Mouse (Mus musculus): ENCODE results near the gene Cd300e.

Cd300e gene

DNA sequence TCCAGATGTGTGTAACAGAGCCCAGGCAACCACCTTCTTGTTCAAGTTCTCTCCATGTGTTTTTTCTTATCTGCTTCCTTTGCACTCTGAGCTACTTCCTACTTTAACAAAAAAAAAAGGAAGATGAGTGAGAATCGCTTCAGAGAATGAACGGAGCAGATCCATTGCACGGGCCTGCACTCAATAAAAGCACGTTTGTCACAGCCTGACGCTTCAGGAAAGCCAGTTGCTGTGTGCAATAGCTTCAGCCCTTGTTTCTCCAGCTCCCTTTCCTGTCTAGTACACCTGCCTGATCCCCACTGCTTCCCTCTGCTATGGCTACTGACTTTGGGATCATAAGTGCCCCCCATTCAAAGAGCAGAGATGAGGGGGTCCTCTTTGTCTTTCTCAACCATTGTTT is at the start of gene Cd300e:
Gene Cd300e, minus strand, starts transcription at position 101 of the 400 bp plus-strand sequence.
- no peak for DNase-seq

DNA sequence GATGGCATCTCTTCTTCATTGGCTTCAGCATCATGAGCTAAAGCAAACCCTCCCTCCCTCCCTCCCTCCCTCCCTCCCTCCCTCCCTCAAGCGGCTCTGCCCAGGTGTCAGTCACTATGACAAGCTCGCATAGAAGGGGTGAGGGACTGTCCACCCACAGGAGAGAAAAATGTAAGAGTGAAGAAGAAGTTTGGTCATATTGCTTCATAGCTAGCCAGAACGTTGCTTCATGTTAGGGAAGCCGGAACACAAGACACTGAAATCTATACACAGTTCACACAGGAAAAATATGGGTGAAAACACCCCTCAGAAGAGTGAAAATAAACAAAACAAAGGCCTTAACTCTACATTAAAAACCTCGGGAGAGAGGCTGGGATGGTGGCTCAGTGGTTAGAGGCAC is 48.3 kb upstream of the Cd300e start:
- no peak for DNase-seq

DNA sequence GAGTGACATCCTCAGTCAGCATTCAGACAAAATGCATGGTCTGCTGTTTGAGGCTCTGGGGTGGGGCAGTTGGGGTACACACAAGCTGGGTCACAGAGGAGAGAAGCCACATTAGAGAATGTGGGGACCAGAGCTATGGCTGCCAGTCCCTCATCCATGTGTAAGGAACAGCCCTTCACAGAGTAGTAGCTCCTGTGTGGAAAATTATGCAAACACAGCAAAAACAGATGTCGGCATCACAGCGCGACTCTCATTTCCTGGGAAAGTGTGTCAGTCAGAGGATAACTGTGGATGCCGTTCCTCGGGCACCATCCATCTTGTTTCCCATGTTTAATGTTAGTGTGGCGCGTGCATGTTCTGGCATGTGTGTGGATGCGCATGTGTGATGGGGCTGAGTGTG is 46.2 kb upstream of the Cd300e start:
- no peak for DNase-seq

DNA sequence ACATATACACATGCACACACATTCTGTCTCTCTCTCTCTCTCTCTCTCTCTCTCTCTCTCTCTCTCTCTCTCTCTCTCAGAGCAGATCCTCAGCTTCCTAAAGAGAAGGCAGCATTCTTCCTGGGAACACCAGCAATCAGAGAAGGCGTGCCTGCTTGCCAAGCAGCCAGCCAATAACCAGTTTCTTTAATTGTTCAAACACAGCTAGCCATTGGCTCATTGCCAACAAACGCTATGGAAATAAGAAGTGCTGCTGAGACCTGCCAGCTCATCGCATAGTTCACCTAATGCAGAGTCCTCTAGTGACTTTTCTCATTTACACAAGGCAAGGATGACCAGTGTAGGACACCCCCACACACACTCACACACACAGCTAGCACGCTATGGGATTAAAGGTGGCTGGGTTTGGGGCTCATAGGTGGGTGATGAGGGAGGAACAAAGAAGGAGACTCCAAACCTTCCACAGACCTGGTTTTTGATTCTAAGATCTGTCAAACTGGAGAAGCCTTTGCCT is 45.5 kb upstream of the Cd300e start:
- DNase-seq, result no peak

DNA sequence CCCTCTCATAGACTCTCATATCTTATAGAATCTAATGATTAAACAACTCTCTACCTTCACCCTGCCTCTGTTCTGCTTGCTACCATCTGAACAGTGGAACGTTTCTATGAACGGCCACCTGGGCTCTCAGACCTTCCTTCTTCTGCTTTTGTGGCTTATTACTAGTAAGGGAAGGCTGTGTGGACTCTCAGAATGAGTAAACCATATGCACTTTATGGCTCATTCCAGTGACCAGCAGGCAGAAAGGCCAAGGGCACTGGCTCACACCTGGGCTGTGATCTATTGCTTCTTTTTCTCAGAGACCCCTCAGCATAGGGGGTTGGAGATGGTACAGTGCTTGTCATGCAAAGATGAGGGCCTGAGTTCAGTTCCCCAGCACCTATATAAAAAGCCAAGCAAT is 44.7 kb upstream of the Cd300e start:
- no peak for DNase-seq

DNA sequence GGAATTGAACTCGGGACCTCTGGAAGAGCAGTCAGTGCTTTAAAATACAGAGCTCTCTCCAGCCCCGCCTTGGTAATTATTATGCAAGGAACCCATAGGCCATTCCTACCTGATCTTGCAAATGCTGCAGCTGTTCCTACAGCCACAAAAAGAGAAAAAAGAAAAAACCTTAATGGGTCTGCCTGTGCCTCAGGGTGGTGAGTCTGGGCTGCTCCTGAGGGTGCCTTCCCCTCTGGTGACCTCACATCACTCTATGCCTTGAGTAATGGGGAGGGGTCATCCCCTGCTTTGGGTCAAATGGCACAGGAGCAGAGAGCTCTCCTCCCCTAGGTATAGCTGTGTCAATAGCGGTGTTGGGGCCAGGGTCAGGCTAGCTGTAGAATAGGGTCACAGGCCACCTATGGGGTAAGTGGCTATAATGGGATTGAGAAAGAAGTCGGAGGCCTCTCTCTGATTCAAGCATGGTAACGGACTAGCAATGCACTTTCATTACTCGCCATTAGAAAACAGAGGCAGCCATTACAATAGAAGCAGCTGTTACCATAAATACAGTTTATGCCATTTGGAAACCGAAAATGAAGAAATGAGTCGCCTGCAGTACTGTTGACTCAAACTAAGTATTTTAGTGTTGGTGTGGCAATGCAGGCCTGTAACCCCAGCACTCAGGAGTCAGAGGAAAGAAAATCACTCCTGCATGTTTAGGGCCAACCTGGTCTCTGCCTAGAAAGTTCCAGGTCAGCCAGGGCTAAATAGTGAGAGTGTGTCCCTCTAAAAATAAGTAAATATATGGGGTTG is 43.0 kb upstream of the Cd300e start:
- no peak for DNase-seq

DNA sequence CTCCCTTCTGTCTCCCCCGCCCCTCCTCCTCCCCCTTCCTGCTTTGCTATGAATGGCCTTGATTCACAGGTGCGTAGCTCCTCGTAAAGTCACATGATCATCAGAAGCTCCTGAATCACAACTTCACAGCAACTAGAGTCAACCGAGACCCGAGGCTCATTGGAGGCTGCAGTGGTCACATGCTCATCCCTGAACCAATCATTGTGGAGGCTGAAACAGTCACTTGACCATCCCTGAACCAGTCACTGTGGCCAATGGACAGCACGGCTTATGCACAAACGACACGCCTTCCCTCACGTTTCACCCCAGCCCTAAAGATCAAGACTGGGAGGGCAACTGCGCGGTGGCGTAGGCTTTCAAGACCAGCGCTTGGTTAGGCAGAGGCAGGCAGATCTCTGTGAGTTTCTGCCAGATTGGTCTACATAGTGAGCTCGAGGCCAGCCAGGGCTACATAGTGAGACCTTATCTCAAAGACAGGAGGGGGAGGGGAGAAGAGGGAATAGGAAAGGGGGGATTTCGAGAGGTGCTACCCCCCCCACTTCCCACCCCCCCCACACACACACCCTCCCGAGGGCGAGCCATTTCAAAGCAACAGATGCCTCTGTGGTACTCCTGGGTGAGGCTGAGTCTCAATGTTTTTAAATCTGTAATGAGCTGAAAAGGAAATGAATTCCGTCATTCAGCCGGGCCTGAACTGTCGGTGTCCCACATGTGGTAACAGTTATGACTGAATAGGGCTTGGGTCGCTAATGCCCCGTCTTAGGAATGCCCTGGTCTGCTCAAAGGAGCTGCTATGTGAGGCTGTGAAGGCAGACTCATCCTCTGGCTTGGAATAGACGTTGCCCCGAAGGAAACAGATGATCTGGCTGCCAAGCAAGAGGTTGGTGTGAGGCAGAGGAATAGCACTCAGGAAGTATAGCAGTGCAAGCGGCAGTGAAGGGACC is 41.8 kb upstream of the Cd300e start:
- DNase-seq, result no peak

DNA sequence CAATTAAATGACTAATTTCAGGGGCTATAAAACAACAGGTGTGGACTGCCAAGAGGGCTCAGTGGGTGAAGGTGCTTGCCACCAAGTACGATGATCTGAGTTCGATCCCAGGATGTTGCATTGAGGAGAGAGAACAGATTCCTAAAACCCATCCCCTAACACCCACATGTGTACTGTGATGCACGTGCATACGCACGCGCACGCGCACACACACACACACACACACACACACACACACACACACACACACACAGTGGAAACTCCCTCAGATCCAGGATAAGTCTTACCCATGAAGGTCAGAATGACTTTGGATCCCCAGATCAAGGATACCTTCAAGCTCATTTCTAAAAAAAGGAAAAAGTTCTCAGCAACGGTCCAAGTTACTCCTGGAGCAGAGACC is 40.1 kb upstream of the Cd300e start:
- no peak for DNase-seq

DNA sequence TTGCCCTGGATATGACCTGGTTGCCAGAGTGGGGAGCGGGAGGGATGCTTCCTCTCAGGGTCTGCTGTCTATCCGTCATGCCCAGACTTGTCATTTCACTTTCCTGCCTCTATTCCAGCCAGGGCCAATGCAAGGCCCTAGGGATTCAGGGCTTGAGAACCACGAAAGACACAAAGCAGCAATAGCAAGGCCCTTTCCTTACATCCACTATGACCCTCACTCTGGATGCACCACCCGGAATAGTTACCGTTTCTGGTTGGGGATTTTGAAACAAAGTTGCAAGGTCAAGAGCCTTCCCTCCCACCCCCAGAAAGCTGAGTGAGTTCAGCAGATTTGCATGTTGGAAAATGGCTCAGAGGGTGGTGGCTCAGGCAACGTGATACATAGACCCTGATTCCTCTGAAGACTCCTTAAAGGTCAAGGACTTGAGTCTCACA is 39.7 kb upstream of the Cd300e start:
- DNase-seq, result no peak

DNA sequence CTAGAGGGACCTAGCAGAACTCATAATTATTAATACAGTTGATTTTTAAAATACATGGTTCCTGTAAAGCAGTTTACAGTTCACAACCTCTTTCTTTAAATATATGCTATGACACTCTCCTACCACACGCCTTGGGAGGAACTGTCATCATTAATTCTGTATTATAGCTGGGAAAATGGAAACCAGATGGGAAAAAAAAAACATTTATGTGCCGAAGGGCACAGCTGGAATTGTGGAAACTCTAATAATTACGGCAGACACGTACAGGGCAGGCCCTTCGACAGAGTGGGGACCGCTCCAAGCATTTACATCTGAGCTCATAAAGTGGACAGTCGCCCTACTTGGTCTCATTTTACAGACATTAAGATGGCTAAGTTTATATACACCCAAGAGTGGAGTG is 38.8 kb upstream of the Cd300e start:
- no peak for DNase-seq

DNA sequence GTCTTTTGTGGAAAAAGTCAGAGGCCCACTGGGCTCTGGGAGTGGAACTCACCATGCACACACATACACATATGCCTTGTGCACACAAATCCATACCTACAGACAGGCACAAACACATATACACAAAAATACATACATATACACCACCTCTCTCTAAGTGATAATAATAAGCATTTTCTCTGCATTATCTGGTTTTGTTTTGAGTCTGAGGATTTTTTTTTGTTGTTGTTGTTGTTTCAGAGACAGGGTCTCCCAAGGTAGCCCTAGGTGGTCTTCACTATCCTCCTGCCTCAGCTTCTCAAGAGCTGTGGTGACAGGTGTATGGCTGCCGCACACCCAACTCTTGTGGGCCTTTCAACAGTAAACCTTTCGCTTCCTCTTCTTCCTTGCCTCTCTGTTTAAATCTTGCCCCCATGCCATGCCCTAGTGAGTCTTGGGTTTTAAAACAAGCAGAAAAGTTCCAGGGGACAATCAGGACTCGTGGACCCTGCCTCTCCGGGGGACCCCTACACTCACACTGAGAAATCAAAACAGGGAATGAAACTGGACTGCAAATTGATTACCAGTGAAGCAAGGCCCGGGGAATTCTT is 38.1 kb upstream of the Cd300e start:
- no peak for DNase-seq

DNA sequence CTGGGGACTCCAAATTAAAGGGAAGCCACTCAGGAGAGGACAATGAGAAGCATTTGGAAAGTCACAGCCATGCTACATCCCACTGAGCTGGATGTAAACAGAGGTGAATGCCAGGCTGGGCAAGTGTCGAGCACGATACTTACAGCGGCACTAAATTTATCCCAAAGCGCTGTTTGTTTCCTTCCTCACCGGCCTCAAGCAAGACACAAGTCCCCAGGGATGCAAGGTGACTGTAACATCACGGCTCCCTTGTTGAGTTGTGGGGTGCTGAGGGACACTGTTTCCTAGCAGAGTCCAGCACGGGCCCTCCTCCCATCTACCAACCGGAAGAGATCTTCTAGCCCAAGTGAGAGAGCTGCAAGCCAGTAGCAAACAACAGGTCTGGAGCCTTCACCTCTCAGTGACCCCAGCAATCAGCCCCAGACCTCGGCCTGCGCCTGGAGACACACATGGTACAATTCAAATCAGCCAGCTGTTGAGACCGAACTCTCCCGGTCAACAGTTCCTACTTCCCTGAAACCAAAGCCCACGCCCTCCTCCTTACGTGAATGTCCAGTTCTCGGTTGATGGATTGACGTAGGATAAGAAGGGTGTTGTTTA is 37.4 kb upstream of the Cd300e start:
- no peak for DNase-seq

DNA sequence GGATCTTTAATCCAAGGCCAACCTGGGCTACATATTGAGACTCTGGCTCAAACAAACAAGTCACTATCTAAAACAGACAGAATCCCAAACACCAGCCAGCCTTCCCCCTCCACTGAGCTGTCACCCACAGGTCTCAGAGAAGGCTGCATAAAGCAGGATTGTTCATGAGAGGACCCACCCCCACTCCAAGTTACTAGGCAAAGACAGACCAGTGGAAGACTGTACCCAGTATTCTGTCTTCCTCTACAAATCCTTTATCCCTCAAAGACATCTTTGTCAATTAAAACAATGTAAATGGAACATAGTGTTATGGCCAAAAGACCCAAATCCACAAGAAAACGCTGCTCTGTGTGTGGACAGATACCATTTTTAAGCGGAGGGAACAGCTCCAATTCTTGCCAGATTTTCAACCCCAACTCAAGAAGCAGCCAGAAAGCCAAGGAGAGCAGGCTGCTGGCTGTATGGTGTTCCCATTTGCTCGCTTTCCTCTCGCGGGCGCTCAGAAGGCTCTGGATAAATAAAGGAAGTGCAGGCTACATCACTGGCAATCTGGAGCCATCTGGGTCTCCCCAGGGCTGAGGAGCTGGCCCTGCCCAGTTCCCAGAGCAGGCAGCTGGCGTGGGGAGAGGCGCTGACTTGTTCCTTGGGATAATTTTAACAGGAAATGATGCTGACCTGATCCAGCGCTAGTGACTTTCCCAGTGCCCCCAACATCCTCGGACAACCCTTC is 36.4 kb upstream of the Cd300e start:
- DNase-seq, result peak; percentile 57

DNA sequence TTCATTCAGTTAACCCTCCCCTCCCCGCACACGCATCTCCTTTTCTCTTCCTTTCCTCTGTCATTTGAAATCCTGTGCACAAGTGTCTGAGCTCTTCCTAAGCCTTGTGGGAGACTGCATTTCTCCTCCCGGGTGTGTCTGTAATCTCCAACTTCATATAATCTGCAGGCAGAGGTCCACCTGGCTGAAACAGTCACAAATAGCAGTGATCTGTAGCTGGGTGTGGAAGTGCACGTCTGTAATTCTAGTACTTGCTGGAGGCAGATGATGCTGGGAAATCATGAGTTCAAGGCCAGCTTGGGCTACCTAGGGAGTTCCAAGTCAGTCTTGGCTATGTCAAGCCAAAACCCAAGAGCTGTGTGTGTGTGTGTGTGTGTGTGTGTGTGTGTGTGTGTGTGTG is 30.2 kb upstream of the Cd300e start:
- DNase-seq, result no peak

DNA sequence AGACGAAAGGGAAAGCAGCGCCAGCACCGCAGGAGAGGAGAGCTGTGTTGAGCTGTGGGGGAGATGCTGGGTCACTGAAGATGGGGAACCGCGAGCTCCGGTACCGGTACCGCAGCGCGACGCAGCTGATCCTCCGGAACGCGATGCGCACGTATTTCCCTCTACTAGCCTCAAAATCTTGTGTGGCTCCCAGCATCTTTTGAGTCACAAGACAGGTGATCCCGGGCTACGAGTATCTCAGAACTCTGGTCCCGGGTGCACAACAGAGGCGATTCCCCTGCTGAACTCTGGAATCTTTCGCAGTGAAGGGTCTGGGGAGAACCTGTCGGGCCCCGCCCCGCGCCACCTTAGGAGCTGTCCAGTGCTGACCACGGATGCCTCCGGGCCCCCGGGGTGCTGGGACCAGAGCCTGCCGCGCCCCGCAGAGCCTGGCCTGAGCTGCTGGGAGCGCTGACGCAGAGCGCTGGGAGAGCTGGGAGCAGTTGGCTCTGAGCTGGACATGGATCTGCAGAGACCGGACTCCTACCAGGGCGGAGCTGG is 29.5 kb upstream of the Cd300e start, which contains the start of gene Rab37:
Gene Rab37, plus strand, starts transcription at position 70 of the 540 bp plus-strand sequence.
- DNase-seq, result peak; percentile 71

DNA sequence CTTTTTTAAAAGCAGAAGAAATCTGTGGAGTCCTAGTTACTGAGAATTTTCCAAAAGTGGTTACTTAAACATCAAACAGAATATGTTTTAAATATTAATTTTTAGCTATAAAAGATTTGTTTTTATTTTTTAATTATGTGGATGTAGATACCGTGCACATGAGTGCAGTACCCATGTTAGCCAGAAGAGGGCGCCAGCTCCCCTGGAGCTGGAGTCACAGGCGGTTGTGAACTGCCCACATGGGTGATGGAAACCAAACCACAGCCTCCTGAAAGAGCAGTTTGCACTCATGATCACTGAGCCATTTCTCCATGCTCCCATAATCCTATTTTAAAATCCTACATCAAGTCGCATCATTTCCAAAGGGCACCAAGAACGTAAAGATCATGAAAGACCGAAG is 27.9 kb upstream of the Cd300e start:
- DNase-seq, result no peak

DNA sequence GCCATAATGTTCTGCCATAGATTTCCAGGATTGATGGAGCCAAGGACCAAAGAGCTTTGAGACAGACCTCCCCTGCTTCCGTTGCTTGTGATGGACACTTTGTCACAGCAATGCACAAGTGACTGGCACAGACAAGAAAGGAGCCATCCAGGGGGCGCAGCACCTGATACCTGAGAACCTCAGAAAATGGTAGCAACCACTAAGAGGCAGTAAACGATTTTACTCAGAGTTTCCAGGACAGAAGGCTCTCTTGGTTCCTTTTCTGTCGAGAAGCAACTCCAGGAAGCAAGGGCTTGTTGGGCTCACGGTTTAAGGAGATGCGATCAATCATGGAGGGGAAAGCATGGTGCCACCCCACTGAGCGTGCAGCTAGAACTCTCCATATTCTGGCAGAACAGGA is 24.2 kb upstream of the Cd300e start:
- no peak for DNase-seq

DNA sequence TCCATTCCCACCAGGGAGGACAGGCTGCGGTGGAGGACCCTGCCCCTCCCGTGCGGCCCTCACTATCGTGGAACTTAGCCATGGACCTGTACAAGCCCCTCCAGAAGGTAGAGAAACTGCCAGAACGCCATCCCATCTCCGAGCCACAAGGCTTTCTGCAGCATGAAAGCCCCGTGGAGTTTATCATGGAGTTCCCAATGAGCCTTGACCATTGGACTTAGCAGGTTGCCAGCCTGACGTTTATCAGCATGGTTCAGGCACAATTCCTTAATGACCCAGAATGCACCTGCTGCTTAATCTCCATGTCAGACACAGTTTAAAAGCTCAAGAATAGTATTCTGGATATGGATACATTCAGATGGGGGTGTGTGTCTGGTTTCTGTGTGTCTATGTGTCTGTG is 23.1 kb upstream of the Cd300e start:
- no peak for DNase-seq

DNA sequence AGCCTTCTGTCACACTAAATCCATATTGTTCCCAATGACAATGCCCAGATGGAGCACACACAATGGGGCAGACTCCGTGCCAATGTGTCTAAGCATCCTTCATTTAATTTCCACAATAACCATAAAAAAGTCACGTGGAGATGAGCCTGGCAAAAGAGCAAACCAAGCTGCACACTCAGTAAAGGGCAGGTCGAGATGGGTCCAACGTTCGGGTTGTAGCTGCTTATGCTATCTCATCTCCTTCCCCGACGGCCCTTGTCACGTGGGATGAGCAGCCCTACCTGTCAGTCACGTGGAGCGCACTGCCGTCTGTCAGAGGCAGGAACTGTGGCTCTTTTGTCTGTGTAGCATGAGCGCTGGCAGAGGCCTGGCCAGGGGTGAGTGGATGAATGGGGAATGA is 22.6 kb upstream of the Cd300e start:
- no peak for DNase-seq

DNA sequence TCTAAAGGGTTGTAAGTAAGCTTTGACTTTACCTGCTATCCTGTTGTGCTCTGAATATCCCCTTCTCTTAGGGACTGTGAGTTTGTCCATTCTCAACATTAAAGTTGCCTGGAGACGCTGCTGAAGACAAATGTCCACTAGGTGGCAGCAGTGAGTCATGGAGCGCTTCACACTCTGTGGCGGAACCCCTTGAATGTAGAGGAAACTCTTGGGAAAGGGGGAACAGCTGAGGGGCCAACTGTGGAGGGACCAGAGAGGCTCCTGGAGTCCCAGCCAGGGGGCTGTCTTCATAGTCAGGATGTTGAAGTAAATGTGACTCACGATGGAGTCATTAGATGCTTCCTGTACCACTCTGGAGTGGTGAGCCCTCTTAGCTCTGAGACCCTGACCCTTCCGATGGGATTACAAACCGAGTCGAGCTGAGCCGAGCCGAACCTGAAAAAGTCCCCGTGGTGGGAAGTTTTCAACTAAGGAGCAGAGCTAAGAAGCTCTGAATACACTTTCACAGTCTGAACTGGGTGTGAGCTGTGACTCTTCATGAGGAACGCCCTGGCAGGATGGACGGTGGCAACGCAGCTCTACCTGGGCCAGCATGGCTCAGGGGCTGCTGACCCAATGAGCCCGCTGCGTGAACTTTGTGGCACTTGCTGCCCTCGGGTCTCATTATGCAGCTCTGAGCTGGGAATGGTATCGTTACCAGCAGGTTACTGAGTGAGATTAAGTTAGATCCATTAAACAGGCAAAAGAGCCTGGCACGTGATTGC is 21.6 kb upstream of the Cd300e start:
- DNase-seq, result peak; percentile 78

DNA sequence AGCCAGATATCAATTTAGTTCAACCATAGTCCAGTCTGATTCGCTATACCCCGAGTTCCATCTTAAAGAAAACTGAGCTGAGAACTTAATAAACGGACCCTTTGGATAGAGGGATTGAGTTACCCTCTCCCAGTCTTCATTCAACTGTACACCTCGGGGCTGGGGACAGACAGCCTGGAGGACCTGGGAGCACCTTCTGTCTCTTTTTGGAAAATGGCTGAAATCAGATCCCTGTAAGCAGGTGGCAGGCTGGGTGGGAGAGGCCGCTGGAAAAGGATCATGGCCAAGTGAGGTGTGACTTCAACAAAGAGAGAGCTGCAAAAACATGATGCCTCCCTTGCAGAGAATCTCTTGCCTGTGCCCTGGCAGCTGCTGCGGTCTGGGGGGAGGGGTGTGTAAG is 20.2 kb upstream of the Cd300e start:
- no peak for DNase-seq

All from cerebellum, adult 11 months (tissue).